Comparison of ENCODE assay signal across 11 mouse cellular contexts in the genomic region with DNA sequence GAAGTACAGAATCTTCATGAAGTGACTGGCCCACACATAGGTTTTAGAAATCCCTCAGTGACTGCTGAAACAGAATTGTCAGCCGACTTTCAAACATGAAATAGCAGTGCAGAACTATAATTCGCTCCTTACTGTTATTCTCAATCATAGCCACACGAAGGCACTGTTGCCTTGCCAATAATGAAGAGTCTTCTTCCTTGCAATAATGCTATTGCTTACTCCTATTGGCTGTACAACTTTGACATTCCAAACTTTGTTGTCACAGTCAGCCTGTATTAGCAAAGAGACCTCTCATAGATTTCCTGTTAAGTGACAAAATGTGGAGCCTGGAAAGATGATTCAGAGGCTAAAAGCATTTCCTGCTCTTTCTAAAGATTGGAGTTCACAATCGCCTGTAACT. TPM values are rescaled to one million over a fixed set of nuclear protein-coding genes. Genes with fewer than 3 reads are reported as not detected.
A peak's percentile ranks its signal among the peaks of the same experiment; 100 is the strongest.
DNase-seq lines count a peak whose midpoint lies in the region; ATAC-seq and TF ChIP-seq lines count a peak whose summit lies in the region.
"Had no signal": no experiment of that assay in that cellular context is flagged by ENCODE, and none has a peak within 500 bp of the region (broad histone marks: within the 10 kb centered on the region; RNA-seq: fewer than 3 reads in every experiment).

No protein-coding gene starts in this region.

- no peak for TF ChIP-seq POLR2A in CH12.LX (IDR thresholded peaks at IDR 0.05; ENCODE audit: low read depth, low read length)

- H3K36me3 ChIP-seq in kidney, embryonic 16.5 days (ENCODE audit: insufficient read depth, low read length): no peaks in the 10 kb centered on the region
- H3K36me3 ChIP-seq in CH12.LX (replicated peaks in 1 of 2; ENCODE audit: control insufficient read depth in 1 of 2, insufficient read depth in 1 of 2, low read length in 1 of 2): no peaks in the 10 kb centered on the region
- H3K36me3 ChIP-seq: forebrain, embryonic 15.5 days had no signal

- no peak overlapping the region for H3K4me3 ChIP-seq in kidney, embryonic 16.5 days (ENCODE audit: low read length)
- H3K4me3 ChIP-seq in CH12.LX (replicated peaks in 1 of 3; ENCODE audit: low read depth in 2 of 3, low read length in 2 of 3, poor library complexity in 1 of 3): no peak overlapping the region
- H3K4me3 ChIP-seq: forebrain, embryonic 15.5 days had no signal

- TF ChIP-seq RAD21 in CH12.LX (IDR thresholded peaks at IDR 0.05; ENCODE audit: low read depth, low read length): peak; percentile 75

- in situ Hi-C loops in CH12.LX (cut with MboI; ENCODE audit: low pct_ligation_motif_present, low pct_unique_long_range_greater_than_20kb, low sequenced_read_pairs): no loop called here

- 48% methylated on average over 4 of the region's 4 CpGs for WGBS in kidney, embryonic 16.5 days

- no peak for TF ChIP-seq EP300 in CH12.LX (IDR thresholded peaks at IDR 0.05; ENCODE audit: low read length)

- DNase-seq in kidney, adult 8-10 months: peak; percentile 2 to 11
- peak; percentile 66 for DNase-seq in 3T3-L1 (ENCODE audit: low read depth, low spot score)
- DNase-seq in CH12.LX (ENCODE audit: extremely low read depth): peak; percentile 12
- peak; percentile 25 to 39 for DNase-seq in heart, postnatal 10 days
- DNase-seq in spleen, adult 18-20 months: no peak
- no peak for DNase-seq in thymus, postnatal 36 days
- DNase-seq: right cerebral cortex, postnatal 25 days had no signal

- intact Hi-C loops in heart, postnatal 10 days (cut with DNase I): loop anchor here (1.0 to 5.0 kb wide), 3 partner anchors 154 to 345 kb away; no protein-coding TSS in a partner anchor

- H3K9me3 ChIP-seq in kidney, embryonic 16.5 days (ENCODE audit: low read length): no peaks in the 10 kb centered on the region
- no peaks in the 10 kb centered on the region for H3K9me3 ChIP-seq in CH12.LX (replicated peaks; ENCODE audit: low read length)
- H3K9me3 ChIP-seq: forebrain, embryonic 15.5 days had no signal

- TF ChIP-seq CTCF in CH12.LX (conservative IDR thresholded peaks at IDR 0.05 in 1 of 2, IDR thresholded peaks at IDR 0.05 in 1 of 2; ENCODE audit: low read depth in 2 of 2, low read length in 2 of 2): peak; percentile 40 to 69; a peak in 3 of 4 replicates

- H3K79me2 ChIP-seq in CH12.LX (replicated peaks; ENCODE audit: control insufficient read depth, extremely low read depth, insufficient read depth, poor library complexity, severe bottlenecking): no peaks in the 10 kb centered on the region

- H3K4me2 ChIP-seq in kidney, embryonic 16.5 days (replicated peaks; ENCODE audit: low read depth, low read length): no peak overlapping the region
- no peak overlapping the region for H3K4me2 ChIP-seq in CH12.LX (ENCODE audit: insufficient read depth, low read depth, poor library complexity, severe bottlenecking)
- H3K4me2 ChIP-seq: forebrain, embryonic 15.5 days had no signal

- no peaks in the 10 kb centered on the region for H3K27me3 ChIP-seq in kidney, embryonic 16.5 days (ENCODE audit: insufficient read depth, low read length)
- H3K27me3 ChIP-seq in CH12.LX (replicated peaks): no peaks in the 10 kb centered on the region
- H3K27me3 ChIP-seq: forebrain, embryonic 15.5 days had no signal

- no peak for ATAC-seq in kidney, embryonic 16.5 days (ENCODE audit: low FRiP score, low TSS enrichment)
- ATAC-seq: forebrain, embryonic 15.5 days had no signal

- dilution Hi-C loops in CH12.LX (cut with MboI; ENCODE audit: extremely low pct_ligation_motif_present, extremely low pct_unique_long_range_greater_than_20kb, low sequenced_read_pairs): no loop called here

- no peaks in the 10 kb centered on the region for H3K4me1 ChIP-seq in kidney, embryonic 16.5 days (ENCODE audit: insufficient read depth, low read length)
- H3K4me1 ChIP-seq in CH12.LX (ENCODE audit: control insufficient read depth in 1 of 2, insufficient read depth in 2 of 2): no peaks in the 10 kb centered on the region
- H3K4me1 ChIP-seq: forebrain, embryonic 15.5 days had no signal

- no peak overlapping the region for H3K27ac ChIP-seq in kidney, embryonic 16.5 days (ENCODE audit: low read length)
- no peak overlapping the region for H3K27ac ChIP-seq in CH12.LX (ENCODE audit: insufficient read depth, low read depth)
- H3K27ac ChIP-seq: forebrain, embryonic 15.5 days; macrophage had no signal

- no peak overlapping the region for H3K9ac ChIP-seq in kidney, embryonic 16.5 days (replicated peaks; ENCODE audit: low read length)
- no peak overlapping the region for H3K9ac ChIP-seq in CH12.LX (ENCODE audit: insufficient read depth, low read depth)
- H3K9ac ChIP-seq: forebrain, embryonic 15.5 days had no signal

TF ChIP-seq in CH12.LX, 34 proteins besides CTCF, POLR2A, EP300 and RAD21:
- TF ChIP-seq SMC3 (IDR thresholded peaks at IDR 0.05; ENCODE audit: low read depth, low read length): peak; percentile 59
- no peak for TF ChIP-seq TCF12 (IDR thresholded peaks at IDR 0.05; ENCODE audit: low read depth, low read length)

RNA-seq across cellular contexts. Expression of a gene that starts 7.3 kb away (rescaled TPM):
- not detected in 2 replicates for polyA plus RNA-seq in kidney, embryonic 16.5 days (2015; fragmentation: Nextera tagmentation; extraction: Ambion mirVana)
- total RNA-seq in CH12.LX (2012; rRNA removed): not detected in 2 replicates
- total RNA-seq in CH12.LX (2014; rRNA removed): not detected in 2 replicates
- polyA plus RNA-seq in CH12.LX (2012; ENCODE audit: insufficient read length, low read depth): not detected in 2 replicates
- not detected for total RNA-seq in heart, postnatal 10 days (2021)
- polyA plus RNA-seq: forebrain, embryonic 15.5 days; large intestine, adult 2 months; macrophage had no signal

RNA-seq across cellular contexts. Expression of a gene that starts 15.0 kb away (rescaled TPM):
- not detected in 2 replicates for polyA plus RNA-seq in kidney, embryonic 16.5 days (2015; fragmentation: Nextera tagmentation; extraction: Ambion mirVana)
- total RNA-seq in CH12.LX (2012; rRNA removed): not detected in 2 replicates
- total RNA-seq in CH12.LX (2014; rRNA removed): not detected in 2 replicates
- not detected in 2 replicates for polyA plus RNA-seq in CH12.LX (2012; ENCODE audit: insufficient read length, low read depth)
- not detected for total RNA-seq in heart, postnatal 10 days (2021)
- polyA plus RNA-seq: forebrain, embryonic 15.5 days; large intestine, adult 2 months; macrophage had no signal

RNA-seq across cellular contexts. Expression of a gene that starts 24.0 kb away (rescaled TPM):
- not detected in 2 replicates for polyA plus RNA-seq in kidney, embryonic 16.5 days (2015; fragmentation: Nextera tagmentation; extraction: Ambion mirVana)
- total RNA-seq in CH12.LX (2012; rRNA removed): not detected in 2 replicates
- not detected in 2 replicates for total RNA-seq in CH12.LX (2014; rRNA removed)
- not detected in 2 replicates for polyA plus RNA-seq in CH12.LX (2012; ENCODE audit: insufficient read length, low read depth)
- total RNA-seq in heart, postnatal 10 days (2021): not detected
- polyA plus RNA-seq: forebrain, embryonic 15.5 days; large intestine, adult 2 months; macrophage had no signal

RNA-seq across cellular contexts. Expression of a gene that starts 36.5 kb away (rescaled TPM):
- polyA plus RNA-seq in kidney, embryonic 16.5 days (2015; fragmentation: Nextera tagmentation; extraction: Ambion mirVana): not detected in 2 replicates
- total RNA-seq in CH12.LX (2012; rRNA removed) (not detected in 2 replicates), CH12.LX (2014; rRNA removed) (not detected in 2 replicates)
- polyA plus RNA-seq in CH12.LX (2012; ENCODE audit: insufficient read length, low read depth): not detected in 2 replicates
- total RNA-seq in heart, postnatal 10 days (2021): not detected
- polyA plus RNA-seq: forebrain, embryonic 15.5 days; large intestine, adult 2 months; macrophage had no signal

RNA-seq across cellular contexts. Expression of a gene that starts 54.1 kb away (rescaled TPM):
- not detected in 2 replicates for polyA plus RNA-seq in kidney, embryonic 16.5 days (2015; fragmentation: Nextera tagmentation; extraction: Ambion mirVana)
- total RNA-seq in CH12.LX (2012; rRNA removed): not detected in 2 replicates
- total RNA-seq in CH12.LX (2014; rRNA removed): not detected in 2 replicates
- polyA plus RNA-seq in CH12.LX (2012; ENCODE audit: insufficient read length, low read depth): not detected in 2 replicates
- not detected for total RNA-seq in heart, postnatal 10 days (2021)
- polyA plus RNA-seq: forebrain, embryonic 15.5 days; large intestine, adult 2 months; macrophage had no signal

Comparison
In these comparisons a context has a peak if more than half of its experiments do, and no peak if none do; other contexts are left out.
1. DNase-seq: peak in kidney, adult 8-10 months (2 of 2), 3T3-L1 (single experiment), CH12.LX (single experiment) and heart, postnatal 10 days (2 of 2); none in spleen, adult 18-20 months (0 of 2) and thymus, postnatal 36 days (0 of 2).